Mouse (Mus musculus) stomach, postnatal 0 days (tissue): ENCODE measurements around the gene Lamtor2.

Source experiments
- CTCF ChIP-seq: IDR thresholded peaks from 2 replicates; pipeline ENCODE4 v1.5.1; 2016; ENCODE audit warnings: antibody characterized with exemption, low read depth, mild to moderate bottlenecking, moderate library complexity
- EP300 ChIP-seq: optimal IDR thresholded peaks from 2 replicates; pipeline ENCODE3; 2016; ENCODE audit warnings: antibody characterized with exemption

GRCm38 (mm10) chr3:88537146-88537545, 15.7 kb downstream of the Lamtor2 start:
- TF ChIP-seq CTCF: no peak
- no peak for TF ChIP-seq EP300
